Mouse (Mus musculus): ENCODE results near the gene Agbl3. TPM values are rescaled to one million over a fixed set of nuclear protein-coding genes. Genes with fewer than 3 reads are reported as not detected.

The Agbl3 gene
- polyA plus RNA-seq, 1 experiment, result 19.2 TPM

GRCm38 (mm10) chr6:34782493-34782892 is 2.3 kb downstream of the Agbl3 start:
- no peak for DNase-seq (ENCODE audit: extremely low spot score in 1 of 2, low spot score in 1 of 2)

- DNase-seq (ENCODE audit: extremely low spot score in 1 of 2, low spot score in 1 of 2), result no peak
Observed at GRCm38 (mm10) chr6:34796881-34797280, 16.6 kb downstream of the Agbl3 start.

GRCm38 (mm10) chr6:34797887-34798286 is 17.7 kb downstream of the Agbl3 start:
- DNase-seq (ENCODE audit: extremely low spot score in 1 of 2, low spot score in 1 of 2), result no peak

- DNase-seq (ENCODE audit: extremely low spot score in 1 of 2, low spot score in 1 of 2), result no peak
Observed at GRCm38 (mm10) chr6:34805582-34805981, 25.4 kb downstream of the Agbl3 start.

- DNase-seq (ENCODE audit: extremely low spot score in 1 of 2, low spot score in 1 of 2), result no peak
Observed at GRCm38 (mm10) chr6:34810651-34811050, 30.4 kb downstream of the Agbl3 start.

- peak in 1 of 2 experiments; percentile 48 for DNase-seq (ENCODE audit: extremely low spot score in 1 of 2, low spot score in 1 of 2)
Observed at GRCm38 (mm10) chr6:34824406-34824805, 44.2 kb downstream of the Agbl3 start.

- DNase-seq (ENCODE audit: extremely low spot score in 1 of 2, low spot score in 1 of 2), result peak; percentile 49 to 66
Observed at GRCm38 (mm10) chr6:34832352-34832751, 52.1 kb downstream of the Agbl3 start.

- DNase-seq (ENCODE audit: extremely low spot score in 1 of 2, low spot score in 1 of 2), result no peak
Observed at GRCm38 (mm10) chr6:34861546-34862053, 81.4 kb downstream of the Agbl3 start.

- no peak for DNase-seq (ENCODE audit: extremely low spot score in 1 of 2, low spot score in 1 of 2)
Observed at GRCm38 (mm10) chr6:34862381-34862780, 82.1 kb downstream of the Agbl3 start.

- DNase-seq (ENCODE audit: extremely low spot score in 1 of 2, low spot score in 1 of 2), result no peak
Observed at GRCm38 (mm10) chr6:34862791-34863403, 82.7 kb downstream of the Agbl3 start, which contains the start of gene Tmem140. TSS of gene Tmem140 (plus strand) at chr6:34863146.

- no peak for DNase-seq (ENCODE audit: extremely low spot score in 1 of 2, low spot score in 1 of 2)
Observed at GRCm38 (mm10) chr6:34863786-34864514, 83.7 kb downstream of the Agbl3 start.

GRCm38 (mm10) chr6:34865213-34865612 is 85.0 kb downstream of the Agbl3 start:
- DNase-seq (ENCODE audit: extremely low spot score in 1 of 2, low spot score in 1 of 2), result no peak

- no peak for DNase-seq (ENCODE audit: extremely low spot score in 1 of 2, low spot score in 1 of 2)
Observed at GRCm38 (mm10) chr6:34865711-34866593, 85.7 kb downstream of the Agbl3 start.

- no peak for DNase-seq (ENCODE audit: extremely low spot score in 1 of 2, low spot score in 1 of 2)
Observed at GRCm38 (mm10) chr6:34866786-34867185, 86.6 kb downstream of the Agbl3 start.

GRCm38 (mm10) chr6:34867301-34867994 is 87.2 kb downstream of the Agbl3 start:
- no peak for DNase-seq (ENCODE audit: extremely low spot score in 1 of 2, low spot score in 1 of 2)

GRCm38 (mm10) chr6:34867995-34868350 is 87.7 kb downstream of the Agbl3 start:
- no peak for DNase-seq (ENCODE audit: extremely low spot score in 1 of 2, low spot score in 1 of 2)

- DNase-seq (ENCODE audit: extremely low spot score in 1 of 2, low spot score in 1 of 2), result no peak
Observed at GRCm38 (mm10) chr6:34868507-34869217, 88.4 kb downstream of the Agbl3 start.

- DNase-seq (ENCODE audit: extremely low spot score in 1 of 2, low spot score in 1 of 2), result no peak
Observed at GRCm38 (mm10) chr6:34869225-34869915, 89.1 kb downstream of the Agbl3 start.

- DNase-seq (ENCODE audit: extremely low spot score in 1 of 2, low spot score in 1 of 2), result no peak
Observed at GRCm38 (mm10) chr6:34870136-34870535, 89.9 kb downstream of the Agbl3 start.

Measured in frontal cortex, adult 2 months (tissue).